Mouse (Mus musculus): ENCODE results near the gene Cfap300.
A peak's percentile ranks its signal among the peaks of the same experiment; 100 is the strongest.

Gene Cfap300

DNA sequence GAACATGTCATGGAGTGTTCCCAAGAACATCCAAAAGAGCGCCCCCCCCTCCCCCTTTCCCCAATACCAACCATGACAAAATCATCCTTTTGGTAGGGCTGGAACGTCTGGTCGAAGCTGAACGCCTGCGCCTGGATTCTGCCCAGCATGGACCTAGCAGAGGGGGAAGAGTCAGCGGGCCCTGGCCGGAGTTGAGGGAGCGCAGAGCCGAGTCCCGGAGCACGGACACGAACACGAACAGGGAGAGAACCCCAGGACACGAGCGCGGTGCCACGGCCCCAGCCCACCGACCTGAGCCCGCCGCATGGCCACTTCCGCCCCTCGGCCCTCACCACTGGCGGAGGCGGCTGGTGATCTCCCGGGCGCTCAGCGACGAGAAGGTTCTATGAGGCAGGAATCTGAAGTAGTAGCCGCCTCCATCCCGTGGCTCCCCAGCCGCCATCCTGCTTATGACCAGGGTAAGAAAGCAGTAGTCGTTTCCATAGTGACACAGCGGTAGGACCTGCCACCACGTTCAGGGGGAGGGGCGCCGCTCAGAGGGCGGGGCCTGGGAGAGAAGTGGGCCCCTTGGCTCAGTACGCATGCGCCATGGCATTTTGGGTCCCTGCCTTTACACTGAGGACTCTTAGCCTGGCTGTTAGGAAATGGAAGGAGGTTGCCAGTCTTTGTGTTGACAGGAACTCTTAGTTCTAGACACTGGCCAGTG is at the start of gene Cfap300:
TSS of gene Cfap300 (minus strand) at position 486 of the 706 bp plus-strand sequence.
- DNase-seq (ENCODE audit: low spot score) = peak; percentile 94

GRCm38 (mm10) chr9:8078882-8079281 is 36.3 kb upstream of the Cfap300 start:
- no peak for DNase-seq (ENCODE audit: low spot score)

DNA sequence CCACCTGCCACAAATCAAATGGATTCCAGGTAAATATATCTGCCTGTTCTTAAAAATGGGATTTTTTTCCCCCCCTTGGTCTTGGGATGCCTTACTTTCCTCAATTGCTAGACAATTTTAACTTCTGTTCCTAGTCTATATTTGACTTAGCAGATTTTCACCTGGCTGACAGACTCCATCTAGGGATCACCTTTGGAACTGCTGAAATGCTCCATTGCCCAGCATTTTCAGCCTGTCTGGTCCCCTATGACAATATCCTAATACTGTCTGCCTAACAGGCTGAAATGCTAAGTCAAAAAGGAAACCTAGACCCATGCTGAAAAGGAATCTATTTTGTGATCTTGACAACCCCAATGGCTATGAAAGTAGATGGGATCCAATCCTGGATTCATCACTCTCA is 31.7 kb upstream of the Cfap300 start:
- DNase-seq (ENCODE audit: low spot score) = no peak

GRCm38 (mm10) chr9:8073203-8073755 is 30.7 kb upstream of the Cfap300 start:
- no peak for DNase-seq (ENCODE audit: low spot score)

DNA sequence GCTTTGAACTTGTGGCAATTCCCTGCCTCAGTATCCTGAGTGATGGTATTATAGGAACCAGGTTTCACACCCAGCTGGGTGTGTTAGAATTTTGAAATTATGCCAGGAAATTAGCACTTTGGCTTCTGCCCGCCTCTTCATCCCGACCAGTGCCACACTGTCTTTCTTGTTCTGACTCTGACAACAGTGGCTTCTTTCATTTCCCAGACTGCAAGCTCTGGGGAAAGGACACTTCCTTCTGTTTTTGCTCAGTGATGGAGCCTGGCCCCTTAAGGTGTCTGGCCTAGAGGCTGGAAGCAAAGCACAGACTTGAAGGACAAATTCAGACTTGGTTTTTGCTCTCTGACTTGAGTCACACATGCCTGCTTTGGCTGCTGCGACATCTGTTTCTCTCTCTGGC is 17.0 kb upstream of the Cfap300 start:
- no peak for DNase-seq (ENCODE audit: low spot score)

GRCm38 (mm10) chr9:8054831-8055230 is 12.2 kb upstream of the Cfap300 start:
- no peak for DNase-seq (ENCODE audit: low spot score)

GRCm38 (mm10) chr9:8043044-8043387 is 393 bp upstream of the Cfap300 start:
- no peak for DNase-seq (ENCODE audit: low spot score)

DNA sequence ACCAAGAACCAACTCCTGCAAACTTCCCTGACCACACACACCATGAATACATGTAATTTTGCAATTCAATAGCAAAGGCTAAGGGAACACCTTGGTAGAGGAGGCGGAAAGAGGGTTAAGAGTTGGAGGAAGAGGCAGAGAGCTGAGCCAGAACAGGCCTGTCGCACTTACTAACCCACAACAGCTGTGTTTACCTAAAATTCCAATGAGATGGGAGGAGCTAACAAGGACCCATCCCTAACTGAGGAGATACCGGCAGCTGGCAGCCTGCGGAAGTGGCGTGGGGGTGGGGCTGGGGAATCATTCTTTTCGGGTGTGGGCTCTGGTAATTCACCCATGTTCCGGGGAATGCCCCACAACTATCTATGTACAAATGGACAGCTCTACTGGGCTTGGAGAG is 7.1 kb downstream of the Cfap300 start:
- no peak for DNase-seq (ENCODE audit: low spot score)

DNA sequence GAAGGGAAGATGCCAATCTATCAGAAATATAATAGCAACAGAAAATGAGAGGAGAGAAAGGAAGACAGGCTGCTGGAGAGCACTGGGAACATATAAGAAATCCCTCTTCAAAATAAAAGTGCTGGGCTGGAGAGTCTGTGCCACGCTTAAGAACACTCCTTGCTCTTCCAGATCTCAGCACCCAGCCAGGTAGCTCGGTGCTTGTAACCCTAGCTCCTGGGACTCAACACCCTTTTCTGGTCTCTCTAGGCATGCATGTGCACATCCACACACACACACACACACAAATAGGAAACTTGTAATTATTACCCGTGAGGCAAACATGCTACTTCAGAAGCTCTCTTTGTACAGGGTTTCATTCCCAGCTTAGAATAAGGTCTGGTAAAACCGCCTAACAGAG is 7.5 kb downstream of the Cfap300 start:
- no peak for DNase-seq (ENCODE audit: low spot score)

GRCm38 (mm10) chr9:8034143-8034542 is 8.5 kb downstream of the Cfap300 start:
- no peak for DNase-seq (ENCODE audit: low spot score)

GRCm38 (mm10) chr9:8032847-8033246 is 9.8 kb downstream of the Cfap300 start:
- no peak for DNase-seq (ENCODE audit: low spot score)

- DNase-seq (ENCODE audit: low spot score) = no peak
Observed at GRCm38 (mm10) chr9:8018609-8019008, 24.0 kb downstream of the Cfap300 start.

DNA sequence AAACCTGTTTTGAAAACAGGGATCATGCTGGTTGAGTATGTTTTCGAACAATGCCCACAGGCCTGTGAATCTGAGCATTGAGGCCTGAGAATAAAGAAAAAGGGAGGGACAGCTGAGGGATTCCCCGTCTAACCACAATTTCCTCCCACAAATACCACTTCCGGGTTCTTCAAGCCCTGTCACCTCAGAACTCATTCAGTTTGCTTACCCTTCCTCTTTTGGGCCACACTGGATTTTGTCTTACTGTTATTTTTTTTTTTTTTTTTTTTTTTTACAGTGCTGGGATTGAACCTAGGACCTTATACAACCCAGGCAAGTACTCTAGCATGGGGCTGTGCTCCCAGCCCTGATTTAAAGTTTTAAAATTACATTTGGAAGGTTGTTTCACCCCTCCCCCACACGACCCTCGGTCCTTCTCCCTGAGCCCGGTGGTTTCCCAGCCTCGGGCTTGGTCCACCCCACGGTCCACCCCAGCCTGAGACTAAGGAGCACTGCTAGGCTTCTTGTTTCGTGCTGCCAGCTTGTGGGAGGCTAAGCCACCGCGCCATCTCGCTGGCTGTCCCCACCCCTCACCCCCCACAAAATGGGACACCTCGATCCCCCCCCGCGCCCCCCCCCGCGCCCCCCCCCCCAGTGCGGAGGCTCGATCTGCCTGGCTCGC is 25.2 kb downstream of the Cfap300 start:
- DNase-seq (ENCODE audit: low spot score) = no peak

GRCm38 (mm10) chr9:8004370-8004991 is 38.1 kb downstream of the Cfap300 start, which contains the start of gene Yap1:
Gene Yap1 (minus strand): TSS chr9:8004596.
- DNase-seq (ENCODE audit: low spot score) = peak; percentile 87

DNA sequence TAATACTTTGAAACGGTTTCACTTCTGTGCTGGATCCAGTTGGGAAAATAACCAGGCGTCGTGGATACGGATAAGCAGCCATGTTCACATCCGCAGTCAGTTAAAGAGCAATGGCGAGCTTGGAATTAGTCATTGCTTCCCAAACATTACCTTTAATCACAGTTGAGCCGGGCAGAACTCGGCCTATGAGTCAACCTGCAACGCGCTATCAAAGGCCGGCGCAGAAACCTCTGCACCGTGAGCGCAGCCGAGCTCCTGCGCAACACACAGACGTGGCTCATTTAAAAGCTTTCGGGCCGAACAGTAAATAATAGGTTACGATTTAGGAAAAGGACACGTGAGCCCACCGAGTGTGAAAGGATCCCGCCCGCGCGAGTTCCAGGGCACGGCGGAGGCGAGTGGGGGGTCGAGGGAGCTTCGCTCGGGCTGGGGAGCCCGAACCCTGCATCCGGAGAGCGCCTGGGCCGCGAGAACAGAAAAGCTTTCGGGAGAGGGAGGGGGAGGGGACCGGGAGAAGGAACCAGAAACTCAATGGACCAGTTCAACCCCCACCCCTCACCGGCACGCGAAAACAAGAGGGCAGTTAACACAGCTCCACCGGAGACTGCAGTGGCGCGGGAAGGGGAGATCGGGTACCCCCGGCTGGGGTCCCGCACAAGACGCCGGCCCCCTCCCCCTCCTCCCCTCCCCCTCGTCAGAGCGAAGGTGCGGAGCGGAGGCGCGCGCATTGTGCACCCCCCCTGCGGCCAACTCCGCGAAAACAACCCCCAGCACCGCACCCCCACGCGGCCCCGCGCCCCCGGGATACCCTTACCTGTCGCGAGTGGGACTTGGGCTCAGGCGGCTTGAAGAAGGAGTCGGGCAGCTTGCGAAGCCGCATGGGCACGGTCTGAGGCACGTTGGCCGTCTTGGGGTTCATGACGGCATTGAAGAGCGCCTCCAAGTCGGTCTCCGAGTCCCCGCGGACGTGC is 39.0 kb downstream of the Cfap300 start:
- peak; percentile 35 for DNase-seq (ENCODE audit: low spot score)

- DNase-seq (ENCODE audit: low spot score) = no peak
Observed at GRCm38 (mm10) chr9:8002806-8003205, 39.8 kb downstream of the Cfap300 start.

GRCm38 (mm10) chr9:8001352-8001751 is 41.3 kb downstream of the Cfap300 start:
- peak; percentile 5 for DNase-seq (ENCODE audit: low spot score)

DNA sequence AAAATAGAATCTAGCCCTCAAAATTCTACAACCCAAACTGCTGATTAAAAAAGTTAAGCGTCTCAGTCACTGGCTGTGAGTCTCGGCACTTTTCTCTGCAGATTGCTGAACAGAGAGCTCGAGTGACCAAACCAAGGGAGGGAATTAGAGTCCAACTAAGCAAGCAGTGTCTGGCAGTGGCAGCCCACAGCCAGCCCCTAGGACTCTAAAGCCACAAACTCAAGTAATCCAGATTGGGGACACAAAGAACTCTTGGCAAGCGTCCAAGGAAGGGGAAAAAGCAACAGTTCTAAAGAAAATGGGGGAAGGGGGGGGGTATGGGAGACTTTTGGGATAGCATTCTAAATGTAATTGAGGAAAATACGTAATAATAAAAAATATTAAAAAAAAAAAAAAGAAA is 48.3 kb downstream of the Cfap300 start:
- DNase-seq (ENCODE audit: low spot score) = no peak

DNA sequence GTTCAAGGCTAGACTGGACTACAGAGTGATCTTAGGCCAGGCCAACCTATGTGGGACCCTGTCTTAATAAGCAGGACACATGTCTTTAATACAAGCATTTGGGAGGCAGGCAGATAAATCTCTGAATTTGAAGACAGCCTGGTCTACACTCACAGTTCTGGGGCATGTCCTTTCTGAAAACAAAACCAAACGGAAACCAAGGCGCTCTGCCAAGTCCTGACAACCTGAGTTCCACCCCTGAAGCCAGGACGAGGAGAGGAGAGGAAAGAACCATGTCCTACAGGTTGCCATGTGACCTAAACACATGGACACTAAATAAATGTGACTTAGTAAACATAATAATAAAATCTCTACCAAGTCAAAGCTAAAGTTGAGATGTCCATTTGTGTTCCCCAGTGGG is 50.0 kb downstream of the Cfap300 start:
- DNase-seq (ENCODE audit: low spot score) = no peak

DNA sequence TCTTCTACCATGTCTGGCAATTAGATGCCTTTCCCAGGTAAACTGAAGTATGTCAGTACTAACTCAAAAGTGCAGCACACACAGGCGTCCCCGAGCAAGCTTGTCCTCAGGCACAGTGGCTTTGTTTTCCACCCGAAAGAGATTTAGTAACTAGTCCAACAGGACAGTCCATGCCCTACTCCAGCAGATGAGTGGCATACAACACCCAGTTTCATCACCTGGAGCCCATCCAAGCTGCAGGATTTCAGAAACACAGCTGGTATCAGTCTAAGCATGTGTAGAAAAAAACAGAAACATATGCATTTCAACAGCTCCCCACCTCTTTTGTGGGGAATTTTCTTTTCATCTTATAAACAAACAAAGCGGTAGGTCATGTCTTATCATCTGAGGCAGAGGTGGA is 51.7 kb downstream of the Cfap300 start:
- DNase-seq (ENCODE audit: low spot score) = no peak

- no peak for DNase-seq (ENCODE audit: low spot score)
Observed at GRCm38 (mm10) chr9:7987119-7987518, 55.5 kb downstream of the Cfap300 start.

DNA sequence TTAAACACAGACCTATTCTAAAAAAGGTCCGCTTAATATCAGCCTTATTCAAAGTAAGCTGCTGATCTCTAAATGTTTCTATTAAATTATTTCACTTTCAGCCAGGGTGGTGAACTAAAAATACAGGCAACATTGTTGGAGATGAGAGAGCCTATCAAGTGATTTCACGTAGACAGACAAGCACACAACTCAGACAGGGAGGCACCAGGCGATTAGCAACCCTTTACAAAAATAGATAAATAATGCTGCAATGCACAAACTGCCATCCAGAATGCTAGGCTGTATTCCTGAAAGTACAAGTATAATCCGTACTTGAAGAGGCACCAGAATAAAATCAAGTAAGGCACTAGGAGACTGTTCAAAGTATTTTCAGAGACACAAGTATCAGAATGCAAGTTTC is 58.3 kb downstream of the Cfap300 start:
- no peak for DNase-seq (ENCODE audit: low spot score)
